Mouse (Mus musculus): ENCODE measurements around the gene Grk2. TPM values are rescaled to one million over a fixed set of nuclear protein-coding genes. Genes with fewer than 3 reads are reported as not detected.

The Grk2 gene
- 100 to 1,000 TPM; 165 to 173 TPM for total RNA-seq (2021)
- long read RNA-seq, experiment 1, transcript Grk2-202 (21 exons, 3,376 nt) = major isoform, 62 of 139 reads
- long read RNA-seq, experiment 1, partial matches to known transcripts = 71 of 139 reads
- long read RNA-seq, experiment 1, other reads (novel, unspliced or antisense) = 6 of 139 reads
- long read RNA-seq, experiment 2, transcript Grk2-202 (21 exons, 3,376 nt) = major isoform, 61 of 113 reads
- long read RNA-seq, experiment 2, partial matches to known transcripts = 16 of 113 reads
- long read RNA-seq, experiment 2, other reads (novel, unspliced or antisense) = 36 of 113 reads

GRCm38 (mm10) chr19:4306190-4306577 lies at the start of gene Grk2:
Grk2 (minus strand) TSS chr19:4306222.
- intact Hi-C loops (cut with DNase I) = loop anchor here (1.0 kb wide), 1 partner anchor 48 kb away; no protein-coding TSS in a partner anchor

DNA sequence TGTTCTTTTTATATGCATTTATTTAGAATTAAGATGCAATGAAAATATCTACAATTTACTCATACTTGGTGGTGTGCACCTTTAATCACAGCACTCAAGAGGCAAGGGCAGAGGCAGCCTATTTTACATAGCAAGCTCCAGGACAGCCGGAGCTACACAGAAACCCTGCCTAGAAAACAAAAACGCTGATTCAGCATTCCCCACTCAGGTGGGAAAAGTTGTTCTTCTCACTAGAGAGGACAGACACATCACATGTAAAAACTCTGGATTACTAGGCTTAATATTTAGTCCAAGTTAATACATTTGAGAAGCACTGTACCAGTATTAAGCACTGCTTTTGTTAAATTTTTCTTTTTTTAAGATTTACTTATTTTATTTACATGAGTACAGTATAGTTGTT lies 43.4 kb upstream of the Grk2 start:
- intact Hi-C loops (cut with DNase I) = no loop called here
- DNase-seq (ENCODE audit: low spot score in 2 of 2) = no peak

More at GRCm38 (mm10) chr19:4306190-4306577, at the start of gene Grk2:
- peak; percentile 45 to 80 for DNase-seq (ENCODE audit: low spot score in 2 of 2)

GRCm38 (mm10) chr19:4346479-4346878 lies 40.5 kb upstream of the Grk2 start:
- no peak for DNase-seq (ENCODE audit: low spot score in 2 of 2)
- intact Hi-C loops (cut with DNase I) = no loop called here

DNA sequence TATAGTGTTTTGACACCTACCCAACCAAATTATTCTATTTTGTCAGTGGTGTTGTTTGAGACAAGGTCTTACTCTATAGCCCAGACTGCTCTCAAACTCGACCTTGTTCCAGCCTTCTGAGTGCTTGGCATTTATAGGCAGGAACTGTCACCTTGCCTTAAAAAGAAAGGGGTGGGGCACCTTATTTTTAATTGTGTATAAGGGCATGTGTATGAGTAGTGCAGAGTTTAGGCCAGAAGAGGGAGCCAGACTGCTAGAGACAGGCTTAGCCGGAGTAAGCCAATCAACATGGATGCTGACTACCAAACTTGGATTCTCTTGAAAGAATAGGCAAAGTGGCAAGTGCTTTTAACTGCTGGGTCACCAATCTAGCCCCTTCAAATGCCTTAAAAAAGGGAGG lies 32.1 kb upstream of the Grk2 start:
- intact Hi-C loops (cut with DNase I) = no loop called here
- peak; percentile 42 to 76 for DNase-seq (ENCODE audit: low spot score in 2 of 2)

- DNase-seq (ENCODE audit: low spot score in 2 of 2) = peak; percentile 92 to 95
- intact Hi-C loops (cut with DNase I) = no loop called here
Measured at GRCm38 (mm10) chr19:4333791-4334190, 27.8 kb upstream of the Grk2 start.

DNA sequence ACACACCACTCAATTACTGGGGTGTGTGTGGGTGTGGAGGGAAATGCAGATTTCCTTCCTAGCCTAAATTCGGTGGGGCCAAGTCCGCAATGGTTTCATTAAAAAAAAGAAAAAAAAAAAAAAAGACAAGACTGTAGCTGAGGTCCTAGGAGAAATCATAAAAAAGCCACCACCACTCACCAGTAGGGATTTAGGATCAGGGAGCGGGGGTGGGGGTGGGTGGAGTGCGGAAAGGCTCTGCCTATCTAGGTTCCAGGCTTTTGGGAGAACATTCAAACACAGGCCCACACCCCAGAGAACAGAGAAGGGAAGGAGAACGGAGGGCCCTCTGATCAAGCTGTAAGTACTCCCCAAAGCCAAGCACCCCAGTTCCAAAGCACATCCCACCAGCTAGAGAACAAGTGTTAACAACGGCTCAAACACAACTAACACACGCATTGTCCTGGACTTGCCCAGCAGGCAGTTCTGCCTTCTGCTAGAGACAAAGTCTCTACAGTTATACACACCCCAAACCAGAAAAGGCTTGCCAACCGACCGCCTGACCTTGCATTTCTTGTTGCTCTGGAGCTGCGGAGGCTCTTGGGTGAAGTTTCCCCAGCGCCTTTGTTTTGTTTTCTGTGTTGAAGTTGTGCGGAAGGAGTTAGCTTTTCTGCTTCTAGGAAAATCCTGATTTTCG lies 27.2 kb upstream of the Grk2 start:
- DNase-seq (ENCODE audit: low spot score in 2 of 2) = peak; percentile 19 to 33
- intact Hi-C loops (cut with DNase I) = no loop called here

DNA sequence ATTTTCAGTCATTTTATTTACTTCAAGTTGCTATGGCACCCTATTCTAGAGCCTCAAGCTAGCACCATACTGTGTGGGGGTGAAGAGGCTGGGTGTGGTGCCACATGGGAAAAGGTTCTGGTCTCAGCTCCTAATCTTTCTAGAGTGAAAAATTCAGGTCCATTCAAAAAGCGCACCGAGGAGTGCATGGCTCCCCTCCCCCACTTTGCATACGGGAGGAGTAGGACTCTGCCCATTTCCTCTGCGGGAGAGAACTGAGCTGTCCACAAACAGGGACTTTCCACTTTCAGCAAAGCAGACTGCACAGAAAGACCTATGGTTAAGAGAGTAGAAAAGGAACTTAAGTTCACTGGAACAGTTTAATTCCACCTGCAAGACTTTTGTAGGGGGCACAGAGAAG lies 26.6 kb upstream of the Grk2 start:
- peak; percentile 41 to 52 for DNase-seq (ENCODE audit: low spot score in 2 of 2)
- intact Hi-C loops (cut with DNase I) = no loop called here

GRCm38 (mm10) chr19:4331273-4331672 lies 25.3 kb upstream of the Grk2 start:
- intact Hi-C loops (cut with DNase I) = no loop called here
- DNase-seq (ENCODE audit: low spot score in 2 of 2) = no peak

- intact Hi-C loops (cut with DNase I) = no loop called here
- DNase-seq (ENCODE audit: low spot score in 2 of 2) = no peak
Measured at GRCm38 (mm10) chr19:4330603-4331002, 24.6 kb upstream of the Grk2 start.

DNA sequence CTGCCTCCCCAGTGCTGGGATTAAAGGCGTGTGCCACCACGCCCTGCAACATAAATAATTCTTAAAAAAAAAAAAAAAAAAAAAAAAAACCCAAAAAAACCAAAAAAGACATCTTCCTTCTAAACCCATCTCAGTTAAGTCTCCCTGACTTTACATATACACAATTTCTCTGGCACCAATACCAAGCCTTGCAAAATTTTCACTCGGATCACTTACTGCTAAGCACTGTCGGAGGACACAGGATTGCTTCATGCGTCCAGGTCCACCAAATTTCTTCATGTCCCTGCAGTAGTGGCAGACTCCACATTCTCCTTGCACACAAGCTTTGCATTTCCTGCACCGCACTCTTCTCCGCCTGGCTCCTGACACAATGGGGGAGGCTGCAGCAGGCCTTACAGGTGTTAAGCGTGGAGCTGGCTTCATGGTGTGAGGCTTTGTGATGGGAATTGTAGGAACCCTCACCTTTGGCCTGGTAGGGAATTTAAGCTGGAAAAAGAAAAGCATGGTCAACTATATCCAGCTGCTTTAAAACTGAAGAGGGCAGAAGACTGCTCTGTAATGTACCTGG lies 22.8 kb upstream of the Grk2 start:
- DNase-seq (ENCODE audit: low spot score in 2 of 2) = no peak
- intact Hi-C loops (cut with DNase I) = no loop called here

DNA sequence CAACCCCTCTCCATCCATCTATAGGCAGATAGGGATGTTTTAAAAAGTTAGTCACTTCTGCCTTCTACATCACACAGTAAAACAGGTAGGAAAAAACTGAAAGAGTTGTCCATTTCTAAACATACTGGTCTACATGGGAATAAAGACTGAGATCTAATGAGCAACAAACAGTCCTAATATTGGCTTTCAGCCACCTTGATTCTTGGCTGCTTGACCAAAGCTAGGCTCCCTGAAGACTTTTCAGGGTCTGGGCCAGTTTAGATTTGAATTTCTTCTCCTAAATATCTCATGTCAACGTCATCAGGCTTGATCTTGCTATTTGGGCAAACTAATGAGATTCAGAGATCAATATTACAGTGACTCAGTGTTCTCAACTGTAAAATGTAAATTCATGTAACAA lies 20.9 kb upstream of the Grk2 start:
- intact Hi-C loops (cut with DNase I) = no loop called here
- no peak for DNase-seq (ENCODE audit: low spot score in 2 of 2)

- no peak for DNase-seq (ENCODE audit: low spot score in 2 of 2)
- intact Hi-C loops (cut with DNase I) = no loop called here
Measured at GRCm38 (mm10) chr19:4326106-4326505, 20.1 kb upstream of the Grk2 start.

GRCm38 (mm10) chr19:4322134-4322533 lies 16.1 kb upstream of the Grk2 start:
- intact Hi-C loops (cut with DNase I) = no loop called here
- no peak for DNase-seq (ENCODE audit: low spot score in 2 of 2)

DNA sequence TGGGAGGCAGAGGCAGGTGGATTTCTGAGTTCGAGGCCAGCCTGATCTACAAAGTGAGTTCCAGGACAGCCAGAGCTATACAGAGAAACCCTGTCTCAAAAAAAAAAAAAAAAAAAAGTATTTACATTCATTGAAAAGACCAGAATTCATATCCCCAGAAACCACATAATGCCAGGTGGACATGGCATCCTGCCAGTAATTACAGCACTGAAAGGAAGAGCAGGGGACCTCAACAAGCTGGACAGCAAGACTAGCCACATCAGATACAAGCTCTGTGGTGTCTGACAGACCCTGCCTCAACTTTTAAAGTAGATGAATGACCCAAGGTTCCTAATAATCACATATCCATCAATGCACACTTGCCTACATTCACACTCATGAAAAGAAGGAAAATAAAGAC lies 15.6 kb upstream of the Grk2 start:
- DNase-seq (ENCODE audit: low spot score in 2 of 2) = no peak
- intact Hi-C loops (cut with DNase I) = no loop called here

DNA sequence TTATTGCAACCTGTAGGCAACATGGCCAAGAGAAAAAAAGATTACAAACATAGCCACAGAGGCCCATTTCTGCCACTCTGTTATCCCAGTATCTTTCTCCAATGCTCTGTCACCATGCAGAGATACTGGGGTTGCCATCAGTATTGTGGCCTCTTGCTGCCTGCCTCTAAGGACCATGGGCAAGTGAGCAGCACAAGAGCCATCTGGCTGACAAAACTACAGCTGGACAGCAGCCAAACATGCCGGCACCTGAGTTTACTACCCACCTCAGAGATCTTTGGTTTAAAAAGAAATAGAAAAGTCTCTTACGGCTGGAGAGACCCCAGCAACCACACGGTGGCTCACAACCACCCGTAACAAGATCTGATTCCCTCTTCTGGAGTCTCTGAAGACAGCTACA lies 13.2 kb upstream of the Grk2 start:
- intact Hi-C loops (cut with DNase I) = no loop called here
- DNase-seq (ENCODE audit: low spot score in 2 of 2) = no peak

GRCm38 (mm10) chr19:4317181-4317580 lies 11.2 kb upstream of the Grk2 start:
- intact Hi-C loops (cut with DNase I) = no loop called here
- DNase-seq (ENCODE audit: low spot score in 2 of 2) = no peak

DNA sequence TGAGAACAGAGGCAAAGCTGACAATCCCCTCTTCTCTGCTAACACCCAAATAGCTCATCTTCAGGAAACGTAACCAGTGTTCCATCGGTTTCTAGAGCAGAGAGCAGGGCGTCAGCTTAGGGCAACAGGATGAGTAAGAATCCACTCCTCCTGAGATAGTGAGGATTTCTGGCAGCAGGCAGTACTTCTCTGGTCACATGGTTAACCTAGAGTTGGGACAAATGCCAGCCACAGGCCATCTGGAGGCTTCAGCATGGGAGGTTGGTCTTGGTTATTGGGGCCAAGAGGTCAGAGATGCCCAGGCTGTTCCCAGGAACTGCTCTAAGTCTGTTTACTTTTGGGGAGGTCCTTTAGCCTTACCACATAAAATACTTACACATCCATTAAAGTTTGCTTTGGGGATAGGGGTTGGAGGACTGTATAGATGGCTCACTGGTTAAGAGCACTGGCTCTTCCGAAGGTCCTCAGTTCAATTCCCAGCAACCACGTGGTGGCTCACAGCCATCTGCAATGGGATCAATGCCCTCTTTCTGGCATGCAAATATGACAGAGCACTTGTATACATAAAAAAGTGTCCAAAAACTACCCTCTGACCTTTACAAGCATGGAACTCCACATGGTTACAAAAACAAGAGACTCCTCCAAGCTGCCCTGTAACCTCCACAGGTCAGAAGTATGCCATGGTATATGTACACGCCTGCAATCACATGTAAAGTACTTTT lies 9.4 kb upstream of the Grk2 start:
- no peak for DNase-seq (ENCODE audit: low spot score in 2 of 2)
- intact Hi-C loops (cut with DNase I) = no loop called here

GRCm38 (mm10) chr19:4309776-4310185 lies 3.8 kb upstream of the Grk2 start:
- peak; percentile 67 to 76 for DNase-seq (ENCODE audit: low spot score in 2 of 2)
- intact Hi-C loops (cut with DNase I) = no loop called here

- intact Hi-C loops (cut with DNase I) = no loop called here
- no peak for DNase-seq (ENCODE audit: low spot score in 2 of 2)
Measured at GRCm38 (mm10) chr19:4309302-4309701, 3.3 kb upstream of the Grk2 start.

- intact Hi-C loops (cut with DNase I) = loop anchor here (1.0 kb wide), 1 partner anchor 47 kb away; no protein-coding TSS in a partner anchor
- DNase-seq (ENCODE audit: low spot score in 2 of 2) = no peak
Measured at GRCm38 (mm10) chr19:4305491-4306189, 382 bp downstream of the Grk2 start.
